Mouse (Mus musculus) cortical plate, adult 2 months (tissue): ENCODE data around the gene Trpv1.

Experiments
- CTCF ChIP-seq: fragments of 200-500 bp; IDR thresholded peaks from 2 replicates; pipeline ENCODE4 v1.5.1; 2011; ENCODE audit warnings: mild to moderate bottlenecking, control low read depth, low read length; ENCODE audit not compliant: insufficient read depth; ENCODE audit errors: extremely low read depth
- POLR2A ChIP-seq: fragments of 200-500 bp; IDR thresholded peaks from 2 replicates; pipeline ENCODE4 v1.6.1; 2011; ENCODE audit warnings: mild to moderate bottlenecking, low read length, control low read depth; ENCODE audit not compliant: insufficient read depth; ENCODE audit errors: extremely low read depth

- TF ChIP-seq POLR2A, result no peak
- no peak for TF ChIP-seq CTCF
These were observed 55.5 kb downstream of the Trpv1 start for GRCm38 (mm10) chr11:73289621-73290020.
